Mouse (Mus musculus) left cerebral cortex, adult 8-10 months (tissue): ENCODE results near the gene Gm13023. TPM values are rescaled to one million over a fixed set of nuclear protein-coding genes. Genes with fewer than 3 reads are reported as not detected.
"Not testable (repeated sequence)": the region's sequence is repeated elsewhere in the genome, so short reads cannot be mapped to it uniquely, and the experiment has no call there.

ENCODE experiments used
- DNase-seq, 2 experiments: peaks; one replicate each; pipeline ENCODE4 v3.0.0; 2022; ENCODE audit warnings: low spot score in 2 of 2
- total RNA-seq, 4 experiments: library from RNA; stranded (reverse); gene quantifications; 2 replicates each; pipeline ENCODE4 v1.2.4; 2022

The Gm13023 gene
- total RNA-seq, result not detected

DNA sequence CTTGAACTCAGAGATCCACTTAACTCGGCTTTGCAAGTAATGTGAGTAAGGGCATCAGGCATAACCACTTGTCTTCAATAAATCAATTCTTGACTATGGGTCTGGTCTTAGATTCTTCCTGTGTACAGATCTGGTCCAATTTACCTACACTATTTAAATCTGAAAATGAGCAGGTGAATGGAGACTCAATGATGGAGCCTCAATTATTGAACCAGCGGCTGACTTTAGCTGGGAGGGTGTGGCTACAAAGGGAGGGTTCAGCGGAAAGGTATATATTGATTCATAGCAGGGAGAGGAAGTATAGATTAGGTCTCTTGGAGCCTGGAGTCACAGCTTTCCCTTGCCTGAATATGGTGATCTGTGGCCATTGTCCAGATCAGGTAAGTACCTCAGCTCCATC is at the start of gene Gm13023:
Gm13023 (plus strand) TSS at position 301 of the 400 bp plus-strand sequence.
- DNase-seq, result not testable (repeated sequence)

DNA sequence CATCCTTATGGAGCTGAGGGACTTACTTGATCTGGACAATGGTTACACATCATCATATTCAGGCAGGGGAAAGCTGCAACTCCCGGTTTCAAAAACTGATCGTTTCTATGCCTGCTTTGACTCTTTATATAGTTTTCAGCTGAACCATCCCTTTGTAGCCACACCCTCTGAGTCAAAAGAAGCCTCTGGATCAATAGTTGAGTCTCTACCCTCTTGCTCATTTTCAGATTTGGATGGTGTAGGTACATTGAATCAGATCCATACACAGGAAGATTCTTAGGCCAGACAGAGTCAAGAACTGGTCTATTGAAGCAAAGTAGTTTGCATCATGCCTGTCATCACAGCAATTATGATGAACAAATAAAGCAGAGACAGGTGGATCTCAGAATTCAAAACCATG is 26.8 kb downstream of the Gm13023 start, which contains the start of gene Gm13084:
Gm13084 (minus strand) TSS at position 101 of the 400 bp plus-strand sequence.
- no peak for DNase-seq

Other genes starting within 250 kb of the Gm13023 start
- gene BC080695, start 237.7 kb upstream of the Gm13023 start, total RNA-seq, result not detected
- gene Gm13057, start 237.6 kb upstream of the Gm13023 start, total RNA-seq, result not detected
- gene Gm13083, start 174.3 kb upstream of the Gm13023 start, total RNA-seq, result not detected
- not detected for gene Gm13088, start 132.1 kb upstream of the Gm13023 start, total RNA-seq
- not detected for gene Gm13089, start 86.6 kb upstream of the Gm13023 start, total RNA-seq
- gene Gm13078, start 69.9 kb upstream of the Gm13023 start, total RNA-seq, result not detected
- gene Gm13084, start 26.7 kb downstream of the Gm13023 start, total RNA-seq, result not detected
- not detected for gene Gm13103, start 57.1 kb downstream of the Gm13023 start, total RNA-seq
- not detected for gene Pramef6, start 111.0 kb downstream of the Gm13023 start, total RNA-seq
- not detected for gene Pramef25, start 161.7 kb downstream of the Gm13023 start, total RNA-seq
- gene Gm13101, start 177.6 kb downstream of the Gm13023 start, total RNA-seq, result not detected
- not detected for gene Pramef17, start 205.0 kb downstream of the Gm13023 start, total RNA-seq